Mouse (Mus musculus) liver, embryonic 14.5 days (tissue): ENCODE measurements around the gene Ccdc74a. TPM values are rescaled to one million over a fixed set of nuclear protein-coding genes. Genes with fewer than 3 reads are reported as not detected.

Source experiments
- ATAC-seq: fragments of 200-750 bp; cut with Nextera tagmentation; 2 replicates; pipeline ENCODE4 v1.8.0; 2017; ENCODE audit warnings: moderate number of reproducible peaks, mild to moderate bottlenecking, moderate library complexity; ENCODE audit not compliant: insufficient read depth
- DNase-seq, 3 experiments: peaks; one replicate each; pipeline ENCODE4 v3.0.0-alpha.2; 2012 to 2013; ENCODE audit warnings: low read depth in 3 of 3, low spot score in 3 of 3
- H3K27ac ChIP-seq: fragments of 300-500 bp; sonication (generic); 2 replicates; pipeline ENCODE4 v1.5.1; 2014; ENCODE audit warnings: moderate library complexity, mild to moderate bottlenecking, control low read depth, inconsistent platforms
- H3K27me3 ChIP-seq: fragments of 300-500 bp; sonication (generic); 2 replicates; pipeline ENCODE4 v1.6.1; 2014; ENCODE audit warnings: mild to moderate bottlenecking, low read length, moderate library complexity; ENCODE audit not compliant: control insufficient read depth, insufficient read depth
- H3K36me3 ChIP-seq: fragments of 300-500 bp; sonication (generic); replicated peaks from 2 replicates; pipeline ENCODE4 v1.6.1; 2014; ENCODE audit warnings: low read depth; ENCODE audit not compliant: control insufficient read depth, insufficient read depth
- H3K4me1 ChIP-seq, 2 experiments: fragments of 200-500 bp in 1 of 2; fragments of 300-500 bp in 1 of 2; sonication (generic) in 1 of 2; replicated peaks; 2 replicates each; pipeline ENCODE4 v1.6.1; 2012 to 2014; ENCODE audit warnings: antibody characterized with exemption in 1 of 2, inconsistent platforms in 1 of 2, low read length in 1 of 2; ENCODE audit not compliant: control insufficient read depth in 2 of 2, insufficient read depth in 2 of 2
- H3K4me2 ChIP-seq: fragments of 300-500 bp; sonication (generic); 2 replicates; pipeline ENCODE4 v1.6.1; 2014; ENCODE audit warnings: low read depth, mild to moderate bottlenecking, control low read depth, moderate library complexity
- H3K4me3 ChIP-seq, 2 experiments: fragments of 200-500 bp in 1 of 2; fragments of 300-500 bp in 1 of 2; sonication (generic) in 1 of 2; 2 replicates each; pipeline ENCODE4 v1.5.1; 2012 to 2014; ENCODE audit warnings: low read depth in 2 of 2, low read length in 2 of 2, mild to moderate bottlenecking in 2 of 2, control low read depth in 1 of 2, inconsistent platforms in 1 of 2, moderate library complexity in 1 of 2; ENCODE audit not compliant: insufficient read depth in 1 of 2
- H3K9ac ChIP-seq: fragments of 300-500 bp; sonication (generic); replicated peaks from 2 replicates; pipeline ENCODE4 v1.6.1; 2014; ENCODE audit warnings: mild to moderate bottlenecking, control low read depth, moderate library complexity
- H3K9me3 ChIP-seq: fragments of 300-500 bp; sonication (generic); 2 replicates; pipeline ENCODE4 v1.6.1; 2016; ENCODE audit warnings: low read length, mixed read lengths; ENCODE audit not compliant: control insufficient read depth
- CTCF ChIP-seq: IDR thresholded peaks from 2 replicates; pipeline ENCODE4 v1.5.1; 2016; ENCODE audit warnings: antibody characterized with exemption, low read depth, control low read depth
- EP300 ChIP-seq: IDR thresholded peaks from 2 replicates; pipeline ENCODE4 v1.6.1; 2016; ENCODE audit warnings: antibody characterized with exemption, low read depth
- WGBS: fragments of 180-500 bp; shearing (Covaris S2); extraction: QIAGEN DNeasy Blood & Tissue Kit; methylation state at CpG from one replicate; pipeline ENCODE4 v1.1.7; 2014; ENCODE audit not compliant: insufficient replicate concordance; 5-methylcytosine and 5-hydroxymethylcytosine counted together
- polyA plus RNA-seq, 2 experiments: library from polyadenylated mRNA; depleted of rRNA in 1 of 2; stranded (reverse) in 1 of 2; unstranded in 1 of 2; fragments of >200 nt; fragmentation: Nextera tagmentation in 1 of 2; extraction: Ambion mirVana in 1 of 2; gene quantifications; 2 replicates each; pipeline versions ENCODE4 v1.2.1 to v1.2.3; 2012 to 2014

Ccdc74a gene
- polyA plus RNA-seq, 2 experiments, result 2.5 to 2.6 TPM

DNA sequence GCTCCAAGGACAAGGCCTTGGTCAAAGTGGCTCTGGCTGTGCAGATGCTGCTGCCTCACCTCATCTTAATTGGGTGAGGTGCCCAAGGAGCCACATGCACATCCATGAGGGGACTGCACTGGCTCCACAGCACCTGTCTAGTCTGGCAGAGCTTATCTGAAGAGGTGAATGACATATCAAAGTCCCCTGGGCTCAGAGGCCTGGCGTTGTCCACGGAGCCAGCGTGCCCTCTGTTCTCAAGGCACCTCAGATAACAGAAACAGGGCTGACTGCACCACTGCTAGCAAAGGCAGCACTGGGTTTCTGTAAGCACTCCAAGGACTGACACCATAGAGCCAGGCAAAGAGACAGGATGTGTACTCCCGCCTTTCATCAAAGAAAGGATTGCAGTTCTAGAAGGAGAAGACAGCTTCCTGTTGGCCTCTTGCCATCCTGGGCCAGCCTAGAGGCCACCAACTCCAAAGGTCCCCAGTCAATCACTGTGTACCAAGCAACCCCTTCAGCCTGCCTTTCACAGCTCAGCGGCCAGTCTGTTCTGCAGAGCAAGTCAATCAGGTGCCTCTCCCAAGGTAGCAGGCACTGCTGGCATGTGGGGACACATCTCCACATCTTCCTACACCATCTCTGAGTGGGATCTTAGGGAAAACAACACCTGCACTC lies 10.1 kb downstream of the Ccdc74a start:
- no peak for DNase-seq
- ATAC-seq, result no peak
- Histone ChIP-seq H3K4me2 (no peak overlapping the region), H3K9me3 (no peaks in the 10 kb centered on the region), H3K36me3 (peaks cover 19% of the 10 kb centered on the region), H3K27ac (no peak overlapping the region), H3K4me1 (no peaks in the 10 kb centered on the region), H3K9ac (no peak overlapping the region), H3K4me3 (no peak overlapping the region), H3K27me3 (no peaks in the 10 kb centered on the region)
- 54% methylated on average over 5 of the region's 5 CpGs for WGBS
- no peak for TF ChIP-seq EP300
- TF ChIP-seq CTCF, result no peak

DNA sequence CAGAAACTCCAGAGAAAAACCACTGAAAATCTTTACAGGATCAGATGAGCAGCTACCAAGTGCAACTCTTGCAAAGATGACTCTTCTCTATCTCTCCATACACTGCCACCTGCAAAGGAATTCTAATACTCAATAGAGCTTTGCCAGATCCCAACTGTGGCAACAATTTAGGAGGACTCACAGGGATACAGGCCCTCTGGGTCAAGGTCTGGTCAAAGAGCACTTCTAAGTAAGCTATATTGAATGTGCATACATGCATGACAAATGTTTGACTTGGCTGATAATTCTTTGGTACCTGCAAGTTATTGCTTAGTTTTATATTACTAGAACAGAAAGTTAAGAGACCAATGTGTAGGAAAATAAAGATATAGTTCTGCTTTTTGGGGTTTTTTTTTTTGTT lies 19.3 kb downstream of the Ccdc74a start:
- no peak overlapping the region for H3K27ac ChIP-seq
- no peak overlapping the region for H3K4me3 ChIP-seq
- no peaks in the 10 kb centered on the region for H3K27me3 ChIP-seq
- H3K36me3 ChIP-seq, result peaks cover 8% of the 10 kb centered on the region
- no peak overlapping the region for H3K4me2 ChIP-seq
- no peak overlapping the region for H3K9ac ChIP-seq
- ATAC-seq (no peak), DNase-seq (no peak)
- no peaks in the 10 kb centered on the region; a peak in 1 of 4 replicates for H3K4me1 ChIP-seq
- no peak for TF ChIP-seq CTCF
- no peak for TF ChIP-seq EP300
- H3K9me3 ChIP-seq, result no peaks in the 10 kb centered on the region

DNA sequence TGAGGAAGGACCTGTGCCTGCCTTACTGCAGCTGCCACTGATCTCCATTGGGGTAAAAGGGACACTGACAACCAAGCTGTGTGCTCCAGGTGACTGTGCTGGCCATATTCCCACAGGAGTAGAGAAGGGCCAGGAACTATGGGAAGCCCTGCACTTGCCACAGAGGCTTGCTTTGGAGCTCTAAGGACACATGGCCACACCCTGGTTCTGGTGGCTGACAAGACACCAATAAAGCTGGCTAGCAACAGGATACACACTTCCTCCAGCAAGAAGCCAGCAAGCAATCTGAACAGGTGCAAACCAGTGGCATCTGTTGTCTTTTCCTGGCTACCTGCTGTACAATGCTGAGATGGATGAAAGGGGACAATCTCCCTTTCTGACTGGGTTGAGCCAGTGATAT lies 23.6 kb downstream of the Ccdc74a start:
- Histone ChIP-seq H3K9me3 (no peaks in the 10 kb centered on the region), H3K4me2 (no peak overlapping the region), H3K9ac (no peak overlapping the region), H3K4me3 (no peak overlapping the region), H3K4me1 (no peaks in the 10 kb centered on the region; a peak in 1 of 4 replicates), H3K36me3 (peaks cover 12% of the 10 kb centered on the region), H3K27ac (no peak overlapping the region), H3K27me3 (no peaks in the 10 kb centered on the region)
- DNase-seq (no peak), ATAC-seq (no peak)
- no peak for TF ChIP-seq CTCF
- no peak for TF ChIP-seq EP300

DNA sequence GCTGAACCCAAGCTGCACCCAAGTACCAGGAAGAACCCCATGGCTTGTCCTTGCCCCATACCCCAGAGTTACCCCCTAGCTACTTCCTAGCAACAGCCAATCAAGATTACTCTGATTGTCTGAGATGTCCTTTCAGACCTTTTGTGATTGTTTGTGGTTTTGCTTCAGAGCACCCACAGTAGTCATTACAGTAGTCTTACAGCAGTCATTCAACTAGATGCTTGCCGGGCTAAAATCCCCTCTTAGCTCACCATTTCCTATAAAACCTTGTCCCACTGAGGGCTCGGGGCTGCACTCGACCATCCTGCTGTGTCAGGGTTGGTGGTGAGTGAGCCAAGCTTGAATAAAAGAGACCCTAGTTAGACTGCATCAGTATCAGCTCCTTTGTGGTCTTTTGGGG lies 48.6 kb downstream of the Ccdc74a start:
- H3K4me2 ChIP-seq, result no peak overlapping the region
- DNase-seq (no peak), ATAC-seq (no peak)
- WGBS, result 76% methylated on average over 3 of the region's 3 CpGs
- H3K4me3 ChIP-seq, result no peak overlapping the region
- H3K36me3 ChIP-seq, result peaks cover 12% of the 10 kb centered on the region
- H3K27me3 ChIP-seq, result no peaks in the 10 kb centered on the region
- H3K9ac ChIP-seq, result no peak overlapping the region
- no peaks in the 10 kb centered on the region for H3K9me3 ChIP-seq
- H3K4me1 ChIP-seq, result no peaks in the 10 kb centered on the region
- TF ChIP-seq EP300 (no peak), CTCF (no peak)
- no peak overlapping the region for H3K27ac ChIP-seq

Other genes starting within 250 kb of the Ccdc74a start
- gene Snap29, start 240.5 kb upstream of the Ccdc74a start, polyA plus RNA-seq (2012; rRNA removed), result 3.1 and 4.3 TPM in 2 replicates
- gene Snap29, start 240.5 kb upstream of the Ccdc74a start, polyA plus RNA-seq (2014; fragmentation: Nextera tagmentation; extraction: Ambion mirVana), result 4.5 and 4.9 TPM in 2 replicates
- gene Pi4ka, start 240.2 kb upstream of the Ccdc74a start, polyA plus RNA-seq (2012; rRNA removed), result 15.9 and 19.0 TPM in 2 replicates
- 13.7 and 16.8 TPM in 2 replicates for gene Pi4ka, start 240.2 kb upstream of the Ccdc74a start, polyA plus RNA-seq (2014; fragmentation: Nextera tagmentation; extraction: Ambion mirVana)
- gene Crkl, start 194.5 kb upstream of the Ccdc74a start, polyA plus RNA-seq (2012; rRNA removed), result 6.8 and 8.0 TPM in 2 replicates
- 18.8 and 25.0 TPM in 2 replicates for gene Crkl, start 194.5 kb upstream of the Ccdc74a start, polyA plus RNA-seq (2014; fragmentation: Nextera tagmentation; extraction: Ambion mirVana)
- gene Aifm3, start 156.9 kb upstream of the Ccdc74a start, polyA plus RNA-seq (2012; rRNA removed), result 0.67 and 1.3 TPM in 2 replicates
- 0.53 and 0.99 TPM in 2 replicates for gene Aifm3, start 156.9 kb upstream of the Ccdc74a start, polyA plus RNA-seq (2014; fragmentation: Nextera tagmentation; extraction: Ambion mirVana)
- 32.0 and 32.5 TPM in 2 replicates for gene Lztr1, start 137.8 kb upstream of the Ccdc74a start, polyA plus RNA-seq (2012; rRNA removed)
- 15.5 and 17.2 TPM in 2 replicates for gene Lztr1, start 137.8 kb upstream of the Ccdc74a start, polyA plus RNA-seq (2014; fragmentation: Nextera tagmentation; extraction: Ambion mirVana)
- gene Thap7, start 115.3 kb upstream of the Ccdc74a start, polyA plus RNA-seq (2012; rRNA removed), result 20.4 and 21.8 TPM in 2 replicates
- 19.7 and 24.5 TPM in 2 replicates for gene Thap7, start 115.3 kb upstream of the Ccdc74a start, polyA plus RNA-seq (2014; fragmentation: Nextera tagmentation; extraction: Ambion mirVana)
- gene Lrrc74b, start 85.2 kb upstream of the Ccdc74a start, polyA plus RNA-seq (2012; rRNA removed), result 0.02 TPM in 1 of 2 replicates, not detected in the other
- gene Lrrc74b, start 85.2 kb upstream of the Ccdc74a start, polyA plus RNA-seq (2014; fragmentation: Nextera tagmentation; extraction: Ambion mirVana), result 0.06 TPM in 1 of 2 replicates, not detected in the other
- 0.05 and 0.06 TPM in 2 replicates for gene P2rx6, start 84.6 kb upstream of the Ccdc74a start, polyA plus RNA-seq (2012; rRNA removed)
- gene P2rx6, start 84.6 kb upstream of the Ccdc74a start, polyA plus RNA-seq (2014; fragmentation: Nextera tagmentation; extraction: Ambion mirVana), result 0.13 TPM in 1 of 2 replicates, not detected in the other
- gene Slc7a4, start 63.3 kb upstream of the Ccdc74a start, polyA plus RNA-seq (2012; rRNA removed), result 1.1 and 2.0 TPM in 2 replicates
- gene Slc7a4, start 63.3 kb upstream of the Ccdc74a start, polyA plus RNA-seq (2014; fragmentation: Nextera tagmentation; extraction: Ambion mirVana), result 1.3 and 1.8 TPM in 2 replicates
- 28.8 and 33.7 TPM in 2 replicates for gene Smpd4, start 27.1 kb upstream of the Ccdc74a start, polyA plus RNA-seq (2012; rRNA removed)
- 18.8 and 21.7 TPM in 2 replicates for gene Smpd4, start 27.1 kb upstream of the Ccdc74a start, polyA plus RNA-seq (2014; fragmentation: Nextera tagmentation; extraction: Ambion mirVana)
- 18.0 and 20.6 TPM in 2 replicates for gene Med15, start 86.4 kb downstream of the Ccdc74a start, polyA plus RNA-seq (2012; rRNA removed)
- 11.4 and 14.8 TPM in 2 replicates for gene Med15, start 86.4 kb downstream of the Ccdc74a start, polyA plus RNA-seq (2014; fragmentation: Nextera tagmentation; extraction: Ambion mirVana)
- gene Klhl22, start 113.1 kb downstream of the Ccdc74a start, polyA plus RNA-seq (2012; rRNA removed), result 13.1 and 14.0 TPM in 2 replicates
- 10.8 and 11.6 TPM in 2 replicates for gene Klhl22, start 113.1 kb downstream of the Ccdc74a start, polyA plus RNA-seq (2014; fragmentation: Nextera tagmentation; extraction: Ambion mirVana)
- gene Scarf2, start 150.8 kb downstream of the Ccdc74a start, polyA plus RNA-seq (2012; rRNA removed), result 3.4 and 4.3 TPM in 2 replicates
- 0.51 and 1.0 TPM in 2 replicates for gene Scarf2, start 150.8 kb downstream of the Ccdc74a start, polyA plus RNA-seq (2014; fragmentation: Nextera tagmentation; extraction: Ambion mirVana)
- not detected in 2 replicates for gene B830017H08Rik, start 186.7 kb downstream of the Ccdc74a start, polyA plus RNA-seq (2012; rRNA removed)
- gene B830017H08Rik, start 186.7 kb downstream of the Ccdc74a start, polyA plus RNA-seq (2014; fragmentation: Nextera tagmentation; extraction: Ambion mirVana), result not detected in 2 replicates
- 1.3 and 1.6 TPM in 2 replicates for gene Car15, start 191.9 kb downstream of the Ccdc74a start, polyA plus RNA-seq (2012; rRNA removed)
- gene Car15, start 191.9 kb downstream of the Ccdc74a start, polyA plus RNA-seq (2014; fragmentation: Nextera tagmentation; extraction: Ambion mirVana), result not detected in 2 replicates
- gene Gm20518, start 245.2 kb downstream of the Ccdc74a start, polyA plus RNA-seq (2012; rRNA removed), result 0.25 and 0.34 TPM in 2 replicates
- gene Gm20518, start 245.2 kb downstream of the Ccdc74a start, polyA plus RNA-seq (2014; fragmentation: Nextera tagmentation; extraction: Ambion mirVana), result not detected in 2 replicates
- gene Tssk1, start 247.8 kb downstream of the Ccdc74a start, polyA plus RNA-seq (2012; rRNA removed), result not detected in 2 replicates
- not detected in 2 replicates for gene Tssk1, start 247.8 kb downstream of the Ccdc74a start, polyA plus RNA-seq (2014; fragmentation: Nextera tagmentation; extraction: Ambion mirVana)